Mouse (Mus musculus): Measurements from ENCODE around the gene Olfr1192-ps1. TPM values are rescaled to one million over a fixed set of nuclear protein-coding genes. Genes with fewer than 3 reads are reported as not detected.

The Olfr1192-ps1 gene
- polyA plus RNA-seq (2014; fragmentation: Illumina TruSeq; extraction: RNeasy Lipid Tissue Mini Kit (QIAGEN cat#74804); ENCODE audit: low replicate concordance) = not detected

DNA sequence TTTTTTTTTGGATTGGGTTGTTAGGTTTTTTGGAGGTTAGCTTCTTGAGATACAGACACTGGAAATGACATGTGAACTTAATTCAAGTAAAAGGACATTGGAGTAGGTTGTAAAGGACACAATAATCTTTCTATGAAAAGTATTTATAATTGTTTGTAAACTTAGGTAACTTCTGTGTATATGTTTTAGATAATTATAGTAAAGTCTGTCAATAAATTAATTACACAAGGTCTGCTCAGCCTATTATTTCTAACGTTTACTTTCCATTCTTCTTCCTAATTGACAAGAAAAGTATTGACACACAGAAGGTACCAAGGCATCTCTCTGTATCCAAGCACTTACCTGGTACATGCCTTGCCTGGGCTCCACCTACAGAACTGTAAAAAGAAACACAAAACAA is at the start of gene Olfr1192-ps1:
Olfr1192-ps1 (plus strand) TSS at position 301 of the 400 bp plus-strand sequence.

DNA sequence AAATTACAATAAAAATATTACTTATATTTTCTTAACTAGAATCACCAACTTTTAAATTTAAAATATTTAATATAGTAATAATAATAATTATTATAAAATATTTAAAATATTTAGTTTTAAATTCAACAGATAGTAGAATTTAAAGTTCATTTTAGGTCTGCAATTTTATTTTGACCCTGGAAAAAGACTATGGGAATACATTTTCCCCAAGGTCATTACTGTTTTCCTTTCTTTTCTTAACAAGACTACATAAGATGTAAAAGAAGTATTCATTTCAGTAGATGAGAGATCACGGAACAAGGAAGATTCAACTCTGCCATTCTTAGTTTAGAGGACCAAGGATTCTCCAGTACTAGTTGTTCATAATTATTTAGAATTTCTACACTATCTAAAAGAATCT is 8.1 kb upstream of the Olfr1192-ps1 start, which contains the start of gene Olfr1191-ps1:
Olfr1191-ps1 (plus strand) TSS at position 301 of the 400 bp plus-strand sequence.

DNA sequence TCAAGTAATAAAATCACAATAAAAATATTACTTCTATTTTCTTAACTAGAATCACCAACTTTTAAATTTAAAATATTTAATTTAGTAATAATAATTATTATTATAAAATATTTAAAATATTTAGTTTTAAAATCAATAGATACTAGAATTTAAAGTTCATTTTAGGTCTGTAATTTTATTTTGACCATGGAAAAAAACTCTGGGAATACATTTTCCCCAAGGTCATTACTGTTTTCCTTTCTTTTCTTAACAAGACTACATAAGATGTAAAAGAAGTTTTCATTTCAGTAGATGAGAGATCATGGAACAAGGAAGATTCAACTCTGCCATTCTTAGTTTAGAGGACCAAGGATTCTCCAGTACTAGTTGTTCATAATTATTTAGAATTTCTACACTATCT is 27.0 kb downstream of the Olfr1192-ps1 start, which contains the start of gene Olfr1193:
Olfr1193 (plus strand) TSS at position 301 of the 400 bp plus-strand sequence.

DNA sequence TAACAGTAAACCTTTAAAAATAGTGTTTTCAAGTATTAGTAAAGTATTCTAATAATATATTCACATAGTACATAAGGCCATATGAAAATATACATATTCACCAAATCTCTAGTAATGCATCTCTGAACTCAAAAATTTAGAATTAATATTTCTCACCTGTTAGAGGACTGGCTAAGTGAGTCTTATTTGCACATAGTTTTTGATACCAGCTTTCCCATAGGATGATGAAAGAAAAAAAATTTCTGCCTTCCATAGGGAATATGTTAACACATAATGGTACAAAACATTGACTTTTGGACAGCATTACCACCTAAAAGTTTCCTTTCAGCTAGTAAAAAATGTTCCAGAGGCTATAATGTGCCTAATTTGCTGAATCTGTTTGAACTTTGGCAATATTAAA is 40.8 kb downstream of the Olfr1192-ps1 start, which contains the start of gene Olfr1195:
Olfr1195 (minus strand) TSS at position 101 of the 400 bp plus-strand sequence.

DNA sequence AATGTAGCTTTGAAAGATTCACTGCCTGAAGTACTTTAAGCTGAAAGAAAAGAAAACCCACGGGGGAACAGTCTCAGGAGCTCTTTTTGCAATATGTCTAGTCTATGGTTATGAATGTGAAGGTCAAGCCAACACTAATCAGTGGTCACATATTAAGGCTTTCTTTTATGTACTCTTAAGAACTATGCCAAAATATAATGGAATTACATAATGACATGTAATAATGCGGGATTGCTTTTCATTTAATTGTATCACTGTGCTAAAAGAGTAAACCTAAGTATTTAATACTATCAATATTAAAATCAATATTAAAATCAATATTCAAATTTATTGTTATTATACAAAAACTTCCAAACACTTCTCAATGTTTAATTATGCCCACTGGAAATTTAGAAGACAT is 56.2 kb downstream of the Olfr1192-ps1 start, which contains the start of gene Olfr1196:
Olfr1196 (minus strand) TSS at position 101 of the 400 bp plus-strand sequence.

Other genes with a start within 250 kb of the Olfr1192-ps1 start
- gene Olfr1179, start 242.1 kb upstream of the Olfr1192-ps1 start, polyA plus RNA-seq (2014; fragmentation: Illumina TruSeq; extraction: RNeasy Lipid Tissue Mini Kit (QIAGEN cat#74804); ENCODE audit: low replicate concordance) = not detected
- gene Olfr1180, start 229.4 kb upstream of the Olfr1192-ps1 start, polyA plus RNA-seq (2014; fragmentation: Illumina TruSeq; extraction: RNeasy Lipid Tissue Mini Kit (QIAGEN cat#74804); ENCODE audit: low replicate concordance) = not detected
- gene Olfr1181, start 222.3 kb upstream of the Olfr1192-ps1 start, polyA plus RNA-seq (2014; fragmentation: Illumina TruSeq; extraction: RNeasy Lipid Tissue Mini Kit (QIAGEN cat#74804); ENCODE audit: low replicate concordance) = not detected
- gene Gm13757, start 199.4 kb upstream of the Olfr1192-ps1 start, polyA plus RNA-seq (2014; fragmentation: Illumina TruSeq; extraction: RNeasy Lipid Tissue Mini Kit (QIAGEN cat#74804); ENCODE audit: low replicate concordance) = not detected
- not detected for gene Olfr1183, start 193.6 kb upstream of the Olfr1192-ps1 start, polyA plus RNA-seq (2014; fragmentation: Illumina TruSeq; extraction: RNeasy Lipid Tissue Mini Kit (QIAGEN cat#74804); ENCODE audit: low replicate concordance)
- not detected for gene Olfr1184, start 164.9 kb upstream of the Olfr1192-ps1 start, polyA plus RNA-seq (2014; fragmentation: Illumina TruSeq; extraction: RNeasy Lipid Tissue Mini Kit (QIAGEN cat#74804); ENCODE audit: low replicate concordance)
- gene Olfr1185-ps1, start 155.2 kb upstream of the Olfr1192-ps1 start, polyA plus RNA-seq (2014; fragmentation: Illumina TruSeq; extraction: RNeasy Lipid Tissue Mini Kit (QIAGEN cat#74804); ENCODE audit: low replicate concordance) = not detected
- not detected for gene Olfr1186, start 130.0 kb upstream of the Olfr1192-ps1 start, polyA plus RNA-seq (2014; fragmentation: Illumina TruSeq; extraction: RNeasy Lipid Tissue Mini Kit (QIAGEN cat#74804); ENCODE audit: low replicate concordance)
- not detected for gene Olfr1188, start 91.6 kb upstream of the Olfr1192-ps1 start, polyA plus RNA-seq (2014; fragmentation: Illumina TruSeq; extraction: RNeasy Lipid Tissue Mini Kit (QIAGEN cat#74804); ENCODE audit: low replicate concordance)
- not detected for gene Olfr1189, start 62.1 kb upstream of the Olfr1192-ps1 start, polyA plus RNA-seq (2014; fragmentation: Illumina TruSeq; extraction: RNeasy Lipid Tissue Mini Kit (QIAGEN cat#74804); ENCODE audit: low replicate concordance)
- gene Olfr1191-ps1, start 8.0 kb upstream of the Olfr1192-ps1 start, polyA plus RNA-seq (2014; fragmentation: Illumina TruSeq; extraction: RNeasy Lipid Tissue Mini Kit (QIAGEN cat#74804); ENCODE audit: low replicate concordance) = not detected
- not detected for gene Olfr1193, start 27.1 kb downstream of the Olfr1192-ps1 start, polyA plus RNA-seq (2014; fragmentation: Illumina TruSeq; extraction: RNeasy Lipid Tissue Mini Kit (QIAGEN cat#74804); ENCODE audit: low replicate concordance)
- not detected for gene Olfr1195, start 40.7 kb downstream of the Olfr1192-ps1 start, polyA plus RNA-seq (2014; fragmentation: Illumina TruSeq; extraction: RNeasy Lipid Tissue Mini Kit (QIAGEN cat#74804); ENCODE audit: low replicate concordance)
- gene Olfr1196, start 56.1 kb downstream of the Olfr1192-ps1 start, polyA plus RNA-seq (2014; fragmentation: Illumina TruSeq; extraction: RNeasy Lipid Tissue Mini Kit (QIAGEN cat#74804); ENCODE audit: low replicate concordance) = not detected
- gene Olfr1197, start 83.9 kb downstream of the Olfr1192-ps1 start, polyA plus RNA-seq (2014; fragmentation: Illumina TruSeq; extraction: RNeasy Lipid Tissue Mini Kit (QIAGEN cat#74804); ENCODE audit: low replicate concordance) = not detected
- not detected for gene Olfr1198, start 102.9 kb downstream of the Olfr1192-ps1 start, polyA plus RNA-seq (2014; fragmentation: Illumina TruSeq; extraction: RNeasy Lipid Tissue Mini Kit (QIAGEN cat#74804); ENCODE audit: low replicate concordance)
- gene Olfr1199, start 112.0 kb downstream of the Olfr1192-ps1 start, polyA plus RNA-seq (2014; fragmentation: Illumina TruSeq; extraction: RNeasy Lipid Tissue Mini Kit (QIAGEN cat#74804); ENCODE audit: low replicate concordance) = not detected
- not detected for gene Olfr1200, start 122.0 kb downstream of the Olfr1192-ps1 start, polyA plus RNA-seq (2014; fragmentation: Illumina TruSeq; extraction: RNeasy Lipid Tissue Mini Kit (QIAGEN cat#74804); ENCODE audit: low replicate concordance)
- not detected for gene Olfr1201, start 144.5 kb downstream of the Olfr1192-ps1 start, polyA plus RNA-seq (2014; fragmentation: Illumina TruSeq; extraction: RNeasy Lipid Tissue Mini Kit (QIAGEN cat#74804); ENCODE audit: low replicate concordance)
- not detected for gene Olfr1202, start 166.0 kb downstream of the Olfr1192-ps1 start, polyA plus RNA-seq (2014; fragmentation: Illumina TruSeq; extraction: RNeasy Lipid Tissue Mini Kit (QIAGEN cat#74804); ENCODE audit: low replicate concordance)
- gene Olfr1205, start 181.2 kb downstream of the Olfr1192-ps1 start, polyA plus RNA-seq (2014; fragmentation: Illumina TruSeq; extraction: RNeasy Lipid Tissue Mini Kit (QIAGEN cat#74804); ENCODE audit: low replicate concordance) = not detected
- not detected for gene Olfr1204, start 200.8 kb downstream of the Olfr1192-ps1 start, polyA plus RNA-seq (2014; fragmentation: Illumina TruSeq; extraction: RNeasy Lipid Tissue Mini Kit (QIAGEN cat#74804); ENCODE audit: low replicate concordance)
- gene Olfr1206, start 214.7 kb downstream of the Olfr1192-ps1 start, polyA plus RNA-seq (2014; fragmentation: Illumina TruSeq; extraction: RNeasy Lipid Tissue Mini Kit (QIAGEN cat#74804); ENCODE audit: low replicate concordance) = not detected